Mouse (Mus musculus) embryonic facial prominence, embryonic 11.5 days (tissue): Measurements from ENCODE around the gene Crb3. TPM values are rescaled to one million over a fixed set of nuclear protein-coding genes. Genes with fewer than 3 reads are reported as not detected.

Experiments used
- ATAC-seq: fragments of 200-750 bp; cut with Nextera tagmentation; replicated peaks from 2 replicates; pipeline ENCODE4 v1.8.0; 2017; ENCODE audit warnings: low read depth; ENCODE audit not compliant: insufficient number of reproducible peaks, low FRiP score, low TSS enrichment
- DNase-seq: peaks from one replicate; pipeline ENCODE4 v3.0.0-alpha.2; 2015; ENCODE audit warnings: low spot score
- H3K27ac ChIP-seq: fragments of 300-500 bp; sonication (generic); replicated peaks from 2 replicates; pipeline ENCODE4 v1.5.1; 2014; ENCODE audit warnings: mild to moderate bottlenecking, low read depth, low read length, control low read depth
- H3K27me3 ChIP-seq: fragments of 300-500 bp; sonication (generic); 2 replicates; pipeline ENCODE4 v1.6.1; 2014; ENCODE audit warnings: mild to moderate bottlenecking, low read length, moderate library complexity, mixed read lengths; ENCODE audit not compliant: control insufficient read depth, insufficient read depth
- H3K36me3 ChIP-seq: fragments of 300-500 bp; sonication (generic); replicated peaks from 2 replicates; pipeline ENCODE4 v1.6.1; 2014; ENCODE audit warnings: low read depth, mild to moderate bottlenecking, low read length, moderate library complexity, mixed read lengths; ENCODE audit not compliant: control insufficient read depth, insufficient read depth
- H3K4me1 ChIP-seq: fragments of 300-500 bp; sonication (generic); 2 replicates; pipeline ENCODE4 v1.6.1; 2014; ENCODE audit warnings: low read length, mixed read lengths; ENCODE audit not compliant: control insufficient read depth, insufficient read depth
- H3K4me2 ChIP-seq: fragments of 300-500 bp; sonication (generic); 2 replicates; pipeline ENCODE4 v1.6.1; 2014; ENCODE audit warnings: low read depth, mild to moderate bottlenecking, control low read depth, low read length, moderate library complexity
- H3K4me3 ChIP-seq: fragments of 300-500 bp; sonication (generic); 2 replicates; pipeline ENCODE4 v1.5.1; 2014; ENCODE audit warnings: low read depth, low read length, control low read depth
- H3K9ac ChIP-seq: fragments of 300-500 bp; sonication (generic); replicated peaks from 2 replicates; pipeline ENCODE4 v1.6.1; 2014; ENCODE audit warnings: mild to moderate bottlenecking, control low read depth, low read length
- H3K9me3 ChIP-seq: fragments of 300-500 bp; sonication (generic); replicated peaks from 2 replicates; pipeline ENCODE4 v1.6.1; 2016; ENCODE audit warnings: mild to moderate bottlenecking, low read length, inconsistent platforms, mixed read lengths; ENCODE audit not compliant: control insufficient read depth
- WGBS: fragments of 180-500 bp; shearing (Covaris S2); extraction: QIAGEN DNeasy Blood & Tissue Kit; methylation state at CpG from one replicate; pipeline ENCODE4 v1.1.7; 2014; 5-methylcytosine and 5-hydroxymethylcytosine counted together
- polyA plus RNA-seq: library from polyadenylated mRNA; unstranded; fragments of >200 nt; fragmentation: Nextera tagmentation; extraction: Ambion mirVana; gene quantifications from 2 replicates; pipeline ENCODE4 v1.2.1, GENCODE M21; 2014

The Crb3 gene
- polyA plus RNA-seq, 1 experiment from 2014 or later: 5.1 TPM

DNA sequence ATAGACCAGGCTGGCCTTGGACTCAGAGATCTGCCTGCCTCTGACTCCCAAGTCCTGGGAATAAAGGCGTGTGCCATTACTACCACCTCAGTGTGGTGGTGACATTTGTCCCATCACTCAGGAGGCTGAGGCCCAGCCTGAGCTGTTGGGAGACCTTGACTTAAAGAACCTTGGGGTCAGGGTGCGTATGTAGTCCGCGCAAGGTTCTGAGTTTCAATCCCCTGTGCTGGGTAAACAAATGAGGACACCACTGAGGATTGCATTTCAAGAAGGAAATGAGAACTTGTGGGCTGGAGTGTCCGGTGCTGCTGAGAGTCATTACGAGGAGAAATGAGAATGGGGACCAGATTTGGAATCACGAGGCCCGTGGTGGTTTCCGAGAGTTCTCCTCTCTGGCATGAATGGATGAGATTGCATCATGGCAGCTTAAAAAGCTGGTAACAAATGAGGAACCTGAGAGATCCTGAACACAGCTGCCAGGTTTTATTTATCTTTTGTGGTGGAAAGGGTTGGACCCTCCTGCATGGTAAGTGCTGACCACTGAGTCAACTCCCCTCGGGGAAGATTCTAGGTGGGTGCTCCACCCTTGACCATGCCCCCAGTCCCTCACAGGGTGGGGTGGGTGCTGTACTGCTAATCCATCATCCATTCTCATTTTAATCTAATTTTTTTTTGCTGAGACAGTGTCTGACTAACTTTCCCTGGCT, 54.0 kb downstream of the Crb3 start:
- Histone ChIP-seq H3K9ac (no peak overlapping the region), H3K27me3 (no peaks in the 10 kb centered on the region), H3K4me2 (no peak overlapping the region), H3K4me1 (no peaks in the 10 kb centered on the region), H3K9me3 (no peaks in the 10 kb centered on the region), H3K36me3 (no peaks in the 10 kb centered on the region), H3K4me3 (no peak overlapping the region), H3K27ac (no peak overlapping the region)
- ATAC-seq: no peak
- no peak for DNase-seq
- WGBS: 87% methylated on average over 10 of the region's 10 CpGs

Other genes starting within 250 kb of the Crb3 start
- 2.3 and 2.4 TPM in 2 replicates for gene Rfx2, start 228.1 kb upstream of the Crb3 start, polyA plus RNA-seq
- gene Acsbg2, start 184.7 kb upstream of the Crb3 start, polyA plus RNA-seq: not detected in 2 replicates
- 0.13 and 0.22 TPM in 2 replicates for gene 1700061G19Rik, start 183.6 kb upstream of the Crb3 start, polyA plus RNA-seq
- 26.8 and 27.2 TPM in 2 replicates for gene Mllt1, start 123.7 kb upstream of the Crb3 start, polyA plus RNA-seq
- not detected in 2 replicates for gene Acer1, start 77.0 kb upstream of the Crb3 start, polyA plus RNA-seq
- 148 and 159 TPM in 2 replicates for gene Clpp, start 68.8 kb upstream of the Crb3 start, polyA plus RNA-seq
- 39.5 and 40.2 TPM in 2 replicates for gene Alkbh7, start 61.8 kb upstream of the Crb3 start, polyA plus RNA-seq
- not detected in 2 replicates for gene Pspn, start 59.1 kb upstream of the Crb3 start, polyA plus RNA-seq
- gene Gtf2f1, start 47.8 kb upstream of the Crb3 start, polyA plus RNA-seq: 70.1 and 71.1 TPM in 2 replicates
- gene Gm17949, start 47.6 kb upstream of the Crb3 start, polyA plus RNA-seq: 0.18 TPM in 1 of 2 replicates, not detected in the other
- gene Khsrp, start 27.6 kb upstream of the Crb3 start, polyA plus RNA-seq: 38.7 and 40.0 TPM in 2 replicates
- not detected in 2 replicates for gene Slc25a41, start 17.5 kb upstream of the Crb3 start, polyA plus RNA-seq
- 7.1 and 7.3 TPM in 2 replicates for gene Slc25a23, start 758 bp downstream of the Crb3 start, polyA plus RNA-seq
- gene Dennd1c, start 19.4 kb downstream of the Crb3 start, polyA plus RNA-seq: 1.5 and 1.6 TPM in 2 replicates
- 39.9 and 51.6 TPM in 2 replicates for gene Tubb4a, start 28.7 kb downstream of the Crb3 start, polyA plus RNA-seq
- 5.2 and 5.6 TPM in 2 replicates for gene Tnfsf9, start 46.2 kb downstream of the Crb3 start, polyA plus RNA-seq
- not detected in 2 replicates for gene Cd70, start 90.7 kb downstream of the Crb3 start, polyA plus RNA-seq
- gene Tnfsf14, start 135.1 kb downstream of the Crb3 start, polyA plus RNA-seq: 0.25 TPM in 1 of 2 replicates, not detected in the other
- gene C3, start 169.0 kb downstream of the Crb3 start, polyA plus RNA-seq: 0.35 and 0.46 TPM in 2 replicates
- gene Gpr108, start 189.3 kb downstream of the Crb3 start, polyA plus RNA-seq: 26.9 and 27.6 TPM in 2 replicates
- 25.3 and 27.2 TPM in 2 replicates for gene Trip10, start 190.3 kb downstream of the Crb3 start, polyA plus RNA-seq
- gene Vav1, start 220.0 kb downstream of the Crb3 start, polyA plus RNA-seq: 2.3 and 2.7 TPM in 2 replicates